Mouse (Mus musculus): ENCODE results near the gene Cda. TPM values are rescaled to one million over a fixed set of nuclear protein-coding genes. Genes with fewer than 3 reads are reported as not detected.

The Cda gene
- total RNA-seq, 2 experiments from 2014 or later: 3.8 to 4.0 TPM

DNA sequence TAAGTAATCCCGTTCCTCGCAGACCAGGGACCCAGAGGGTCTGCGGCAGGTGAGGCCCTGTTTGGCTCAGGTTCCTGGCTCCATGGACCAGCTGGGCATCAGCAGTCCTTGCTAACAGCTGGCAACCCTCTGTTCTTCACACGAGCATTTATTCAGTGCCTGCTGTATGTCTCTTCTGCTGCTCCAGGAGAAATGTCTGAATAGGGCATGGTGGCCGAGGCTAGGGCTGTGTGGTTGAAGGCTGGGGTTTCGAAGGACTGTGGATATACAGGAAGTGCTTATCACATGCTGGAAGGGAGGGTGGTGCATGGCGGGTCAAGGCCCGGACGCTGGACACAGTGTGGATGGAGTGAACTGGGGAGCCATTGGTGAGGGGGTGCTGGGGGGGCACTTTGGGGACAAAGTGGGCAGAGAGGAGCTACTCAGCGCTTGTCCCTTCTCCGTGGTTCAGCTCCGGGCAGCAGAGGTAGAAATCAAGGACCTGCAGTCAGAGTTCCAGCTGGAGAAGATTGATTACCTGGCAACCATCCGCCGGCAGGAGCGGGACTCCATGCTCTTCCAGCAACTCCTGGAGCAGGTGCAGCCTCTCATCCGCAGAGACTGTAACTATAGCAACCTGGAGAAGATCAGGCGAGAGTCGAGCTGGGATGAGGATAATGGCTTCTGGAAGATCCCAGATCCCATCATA lies 74.4 kb downstream of the Cda start:
- Histone ChIP-seq H3K4me3 (no peak overlapping the region), H3K27ac (no peak overlapping the region)
- intact Hi-C loops (cut with DNase I): no loop called here
- no peak for TF ChIP-seq CTCF (IDR thresholded peaks at IDR 0.05)
- DNase-seq (ENCODE audit: extremely low spot score in 1 of 2, low spot score in 2 of 2): no peak

DNA sequence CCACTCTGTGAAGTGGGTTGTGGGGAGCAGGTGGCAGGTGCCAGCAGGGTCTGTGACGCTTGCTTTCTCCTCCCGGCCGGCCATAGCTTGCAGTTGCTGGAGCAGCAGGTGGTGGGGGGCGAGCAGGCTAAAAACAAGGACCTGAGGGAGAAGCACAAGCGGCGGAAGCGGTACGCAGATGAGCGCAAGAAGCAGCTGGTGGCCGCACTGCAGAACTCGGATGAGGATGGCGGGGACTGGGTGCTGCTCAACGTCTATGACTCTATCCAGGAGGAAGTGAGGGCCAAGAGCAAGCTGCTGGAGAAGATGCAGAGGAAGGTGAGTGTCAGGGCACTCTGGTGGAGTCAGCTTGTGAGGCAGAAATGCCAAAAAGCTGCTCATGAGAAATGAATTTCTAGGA lies 75.8 kb downstream of the Cda start:
- no peak for DNase-seq (ENCODE audit: extremely low spot score in 1 of 2, low spot score in 2 of 2)
- Histone ChIP-seq H3K27ac (no peak overlapping the region), H3K4me3 (no peak overlapping the region)
- intact Hi-C loops (cut with DNase I): no loop called here
- no peak for TF ChIP-seq CTCF (IDR thresholded peaks at IDR 0.05)

DNA sequence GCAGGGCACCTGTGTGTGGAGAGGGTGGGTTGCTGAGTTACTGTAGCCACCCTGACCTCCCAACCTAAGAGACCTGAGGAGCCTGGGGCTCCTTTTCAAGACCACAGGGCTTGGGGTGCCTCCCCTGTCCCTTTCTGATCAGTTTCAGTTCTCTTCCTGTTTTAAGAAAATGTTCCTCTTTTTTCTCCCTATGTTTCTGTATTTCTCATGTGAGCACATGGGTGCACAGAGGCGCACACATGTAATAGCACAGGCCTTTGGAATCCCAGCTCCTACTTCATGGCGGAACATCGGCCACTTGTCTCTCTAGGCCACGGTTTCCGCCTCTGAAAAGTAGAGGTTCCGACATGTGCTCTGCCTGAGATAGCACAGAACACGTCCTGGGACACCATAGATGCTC lies 79.1 kb downstream of the Cda start:
- no peak for DNase-seq (ENCODE audit: extremely low spot score in 1 of 2, low spot score in 2 of 2)
- intact Hi-C loops (cut with DNase I): no loop called here

More for the DNA sequence above, 79.1 kb downstream of the Cda start:
- no peak overlapping the region for H3K4me3 ChIP-seq
- TF ChIP-seq CTCF (IDR thresholded peaks at IDR 0.05): no peak
- no peak overlapping the region for H3K27ac ChIP-seq

Small RNA genes lying within 50 kb of the gene (microRNA-seq; reads per million reads assigned to microRNA genes)
- 0 reads per million in 2 experiments for gene Gm27646
- gene Mir7019: 17.7 to 20.2 reads per million in 2 experiments

Other genes with a start within 250 kb of the Cda start
- 100 to 1,000 TPM; 178 to 183 TPM for gene Hp1bp3, start 151.7 kb downstream of the Cda start, total RNA-seq (2021)
- 10 to 100 TPM; 68.9 to 75.7 TPM for gene Sh2d5, start 117.6 kb downstream of the Cda start, total RNA-seq (2021)
- 10 to 100 TPM; 29.4 to 31.0 TPM for gene Kif17, start 117.6 kb downstream of the Cda start, total RNA-seq (2021)
- 10 to 100 TPM; 82.4 to 88.9 TPM for gene Ddost, start 63.3 kb downstream of the Cda start, total RNA-seq (2021)
- gene Pink1, start 41.7 kb downstream of the Cda start, total RNA-seq (2021): 100 to 1,000 TPM; 302 to 313 TPM
- 10 to 100 TPM; 33.4 to 42.4 TPM for gene Fam43b, start 28.5 kb upstream of the Cda start, total RNA-seq (2021)
- gene Mul1, start 66.7 kb upstream of the Cda start, total RNA-seq (2021): 10 to 100 TPM; 63.0 to 65.1 TPM
- 1,000 to 10,000 TPM; 1,332 to 1,386 TPM for gene Camk2n1, start 86.3 kb upstream of the Cda start, total RNA-seq (2021)

All from left cerebral cortex, adult 2 months (tissue).